21 mouse cellular contexts compared by ENCODE assay signal in genomic region chr5:145147748-145148147, GRCm38 (mm10). TPM values are rescaled to one million over a fixed set of nuclear protein-coding genes. Genes with fewer than 3 reads are reported as not detected.
DNase-seq lines count a peak whose midpoint lies in the region; ATAC-seq and TF ChIP-seq lines count a peak whose summit lies in the region.
"Had no signal": no experiment of that assay in that cellular context is flagged by ENCODE, and none has a peak within 500 bp of the region (broad histone marks: within the 10 kb centered on the region; RNA-seq: fewer than 3 reads in every experiment).

No protein-coding gene starts in this region.

- H3K27me3 ChIP-seq in kidney, embryonic 16.5 days (ENCODE audit: insufficient read depth, low read length), result no peaks in the 10 kb centered on the region
- no peaks in the 10 kb centered on the region for H3K27me3 ChIP-seq in liver, adult 2 months (ENCODE audit: control insufficient read depth, insufficient read depth, low read length)
- H3K27me3 ChIP-seq in intestine, postnatal 0 days (replicated peaks; ENCODE audit: control insufficient read depth, insufficient read depth, low read length), result no peaks in the 10 kb centered on the region
- H3K27me3 ChIP-seq: forebrain, embryonic 13.5 days; heart, embryonic 15.5 days had no signal

- TF ChIP-seq CTCF in liver, adult 2 months (IDR thresholded peaks at IDR 0.05; ENCODE audit: low read depth, low read length), result no peak
- TF ChIP-seq CTCF in intestine, postnatal 0 days (IDR thresholded peaks at IDR 0.05; ENCODE audit: low read depth), result no peak

- peak; percentile 38 for DNase-seq in kidney, adult 18-20 months
- peak; percentile 41 for DNase-seq in liver, adult 2 months (ENCODE audit: extremely low read depth, low read depth, low spot score)
- DNase-seq in liver, result no peak
- peak; percentile 65 to 76 for DNase-seq in kidney, postnatal 36 days
- no peak for DNase-seq in spleen, adult 18-20 months
- no peak for DNase-seq in spleen, postnatal 14 days (ENCODE audit: low spot score in 2 of 2)
- DNase-seq: adrenal gland, adult 2 months; adrenal gland, postnatal 25 days; cerebellum, adult 2 months; cerebellum, postnatal 10 days; forebrain, postnatal 0 days; gastrocnemius, postnatal 14 days; heart, adult 2 months; heart, postnatal 14 days had no signal

- no peaks in the 10 kb centered on the region for H3K79me2 ChIP-seq in liver, adult 2 months (ENCODE audit: control insufficient read depth, insufficient read depth, low read length)

- no peak overlapping the region for H3K27ac ChIP-seq in kidney, embryonic 16.5 days (ENCODE audit: low read length)
- H3K27ac ChIP-seq in liver, adult 2 months (replicated peaks; ENCODE audit: insufficient read depth, low read depth, low read length), result no peak overlapping the region
- 0 out of 2 replicates have a peak overlapping the region, but pooled peaks have one; percentile 7 for H3K27ac ChIP-seq in intestine, postnatal 0 days (ENCODE audit: low read depth, low read length)
- H3K27ac ChIP-seq: embryonic facial prominence, embryonic 10.5 days; forebrain, embryonic 13.5 days; heart, adult 2 months; heart, embryonic 15.5 days had no signal

- peaks cover 91% of the 10 kb centered on the region for H3K36me3 ChIP-seq in kidney, embryonic 16.5 days (ENCODE audit: insufficient read depth, low read length)
- H3K36me3 ChIP-seq in liver, adult 2 months (ENCODE audit: control insufficient read depth, insufficient read depth, low read length), result peaks cover 47% of the 10 kb centered on the region
- H3K36me3 ChIP-seq in intestine, postnatal 0 days (ENCODE audit: control insufficient read depth, insufficient read depth), result peaks cover 95% of the 10 kb centered on the region

- H3K4me3 ChIP-seq in kidney, embryonic 16.5 days (ENCODE audit: low read length), result no peak overlapping the region
- H3K4me3 ChIP-seq in liver, adult 2 months (ENCODE audit: insufficient read depth, low read depth, low read length), result no peak overlapping the region
- H3K4me3 ChIP-seq in intestine, postnatal 0 days (ENCODE audit: low read depth, low read length), result no peak overlapping the region
- H3K4me3 ChIP-seq: embryonic facial prominence, embryonic 10.5 days; forebrain, embryonic 13.5 days; heart, adult 2 months; heart, embryonic 15.5 days had no signal

- TF ChIP-seq POLR2A in liver, adult 2 months (IDR thresholded peaks at IDR 0.05; ENCODE audit: extremely low read depth, insufficient read depth, low read length), result no peak

- H3K4me2 ChIP-seq in kidney, embryonic 16.5 days (replicated peaks; ENCODE audit: low read depth, low read length), result no peak overlapping the region
- no peak overlapping the region for H3K4me2 ChIP-seq in intestine, postnatal 0 days (replicated peaks; ENCODE audit: low read depth)
- H3K4me2 ChIP-seq: forebrain, embryonic 13.5 days; heart, embryonic 11.5 days; heart, embryonic 15.5 days had no signal

- no peak for ATAC-seq in kidney, embryonic 16.5 days (ENCODE audit: low FRiP score, low TSS enrichment)
- ATAC-seq in intestine, postnatal 0 days, result no peak
- ATAC-seq: activated CD4-positive, CD25-positive, alpha-beta regulatory T cell, adult 4 months; forebrain, embryonic 13.5 days; forebrain, postnatal 0 days had no signal

- H3K9me3 ChIP-seq in kidney, embryonic 16.5 days (ENCODE audit: low read length), result no peaks in the 10 kb centered on the region
- no peaks in the 10 kb centered on the region for H3K9me3 ChIP-seq in intestine, postnatal 0 days (ENCODE audit: control insufficient read depth)
- H3K9me3 ChIP-seq: embryonic facial prominence, embryonic 10.5 days; forebrain, embryonic 13.5 days; heart, embryonic 15.5 days had no signal

- WGBS in kidney, embryonic 16.5 days, result 89% methylated on average over 5 of the region's 5 CpGs
- 44% methylated on average over 5 of the region's 5 CpGs for WGBS in liver, adult 2 months
- 67% methylated on average over 5 of the region's 5 CpGs for WGBS in intestine, postnatal 0 days

- no peak overlapping the region for H3K9ac ChIP-seq in kidney, embryonic 16.5 days (replicated peaks; ENCODE audit: low read length)
- H3K9ac ChIP-seq in liver, adult 2 months (ENCODE audit: low read depth, low read length), result no peak overlapping the region
- H3K9ac ChIP-seq in intestine, postnatal 0 days (ENCODE audit: low read depth, low read length), result no peak overlapping the region
- H3K9ac ChIP-seq: forebrain, embryonic 13.5 days; forebrain, postnatal 0 days; heart, embryonic 15.5 days had no signal

- H3K4me1 ChIP-seq in kidney, embryonic 16.5 days (ENCODE audit: insufficient read depth, low read length), result no peaks in the 10 kb centered on the region
- H3K4me1 ChIP-seq in liver, adult 2 months (ENCODE audit: control insufficient read depth, insufficient read depth, low read length), result peaks cover 2% of the 10 kb centered on the region; the same call in 1 of the 2 replicates
- H3K4me1 ChIP-seq in intestine, postnatal 0 days (replicated peaks; ENCODE audit: control insufficient read depth, insufficient read depth, low read length), result no peaks in the 10 kb centered on the region
- H3K4me1 ChIP-seq: embryonic facial prominence, embryonic 10.5 days; forebrain, embryonic 13.5 days; heart, embryonic 15.5 days had no signal

RNA-seq across cellular contexts. Expression of gene Bud31, which starts 7.6 kb away (rescaled TPM):
- 186 TPM in 2 replicates for polyA plus RNA-seq in kidney, embryonic 16.5 days (2015; fragmentation: Nextera tagmentation; extraction: Ambion mirVana)
- 57.9 and 66.4 TPM in 2 replicates for total RNA-seq in liver, adult 2 months (2014; rRNA removed)
- 45.5 and 45.7 TPM in 2 replicates for polyA plus RNA-seq in liver, adult 2 months (2012; rRNA removed)
- polyA plus RNA-seq in intestine, postnatal 0 days (2015; fragmentation: Nextera tagmentation; extraction: Ambion mirVana), result 155 and 160 TPM in 2 replicates

RNA-seq across cellular contexts. Expression of gene Pdap1, which starts 7.7 kb away (rescaled TPM):
- 77.0 and 93.6 TPM in 2 replicates for polyA plus RNA-seq in kidney, embryonic 16.5 days (2015; fragmentation: Nextera tagmentation; extraction: Ambion mirVana)
- 12.6 and 16.1 TPM in 2 replicates for total RNA-seq in liver, adult 2 months (2014; rRNA removed)
- 16.9 and 19.7 TPM in 2 replicates for polyA plus RNA-seq in liver, adult 2 months (2012; rRNA removed)
- polyA plus RNA-seq in intestine, postnatal 0 days (2015; fragmentation: Nextera tagmentation; extraction: Ambion mirVana), result 49.4 and 55.5 TPM in 2 replicates

RNA-seq across cellular contexts. Expression of gene Ptcd1, which starts 19.2 kb away (rescaled TPM):
- 19.8 and 20.0 TPM in 2 replicates for polyA plus RNA-seq in kidney, embryonic 16.5 days (2015; fragmentation: Nextera tagmentation; extraction: Ambion mirVana)
- total RNA-seq in liver, adult 2 months (2014; rRNA removed), result 7.2 and 8.3 TPM in 2 replicates
- 7.5 and 7.6 TPM in 2 replicates for polyA plus RNA-seq in liver, adult 2 months (2012; rRNA removed)
- 9.3 and 9.9 TPM in 2 replicates for polyA plus RNA-seq in intestine, postnatal 0 days (2015; fragmentation: Nextera tagmentation; extraction: Ambion mirVana)

RNA-seq across cellular contexts. Expression of gene Cpsf4, which starts 19.3 kb away (rescaled TPM):
- polyA plus RNA-seq in kidney, embryonic 16.5 days (2015; fragmentation: Nextera tagmentation; extraction: Ambion mirVana), result 56.2 and 59.5 TPM in 2 replicates
- total RNA-seq in liver, adult 2 months (2014; rRNA removed), result 16.4 TPM in 2 replicates
- polyA plus RNA-seq in liver, adult 2 months (2012; rRNA removed), result 16.8 and 20.2 TPM in 2 replicates
- 23.1 and 23.4 TPM in 2 replicates for polyA plus RNA-seq in intestine, postnatal 0 days (2015; fragmentation: Nextera tagmentation; extraction: Ambion mirVana)

RNA-seq across cellular contexts. Expression of gene Arpc1b, which starts 33.7 kb away (rescaled TPM):
- 325 and 354 TPM in 2 replicates for polyA plus RNA-seq in kidney, embryonic 16.5 days (2015; fragmentation: Nextera tagmentation; extraction: Ambion mirVana)
- 30.9 and 61.0 TPM in 2 replicates for total RNA-seq in liver, adult 2 months (2014; rRNA removed)
- polyA plus RNA-seq in liver, adult 2 months (2012; rRNA removed), result 93.8 and 137 TPM in 2 replicates
- polyA plus RNA-seq in intestine, postnatal 0 days (2015; fragmentation: Nextera tagmentation; extraction: Ambion mirVana), result 573 and 610 TPM in 2 replicates

Comparison
In these comparisons a context has a peak if more than half of its experiments do, and no peak if none do; other contexts are left out.
1. DNase-seq: peak in kidney, adult 18-20 months (single experiment), liver, adult 2 months (single experiment) and kidney, postnatal 36 days (2 of 2); none in liver (single experiment), spleen, adult 18-20 months (0 of 2) and spleen, postnatal 14 days (0 of 2).